Mouse (Mus musculus): ENCODE measurements around the gene Tctex1d1.

The Tctex1d1 gene

GRCm38 (mm10) chr4:102988526-102988925 lies 10.1 kb downstream of the Tctex1d1 start:
- no peak for DNase-seq (ENCODE audit: low spot score)

DNA sequence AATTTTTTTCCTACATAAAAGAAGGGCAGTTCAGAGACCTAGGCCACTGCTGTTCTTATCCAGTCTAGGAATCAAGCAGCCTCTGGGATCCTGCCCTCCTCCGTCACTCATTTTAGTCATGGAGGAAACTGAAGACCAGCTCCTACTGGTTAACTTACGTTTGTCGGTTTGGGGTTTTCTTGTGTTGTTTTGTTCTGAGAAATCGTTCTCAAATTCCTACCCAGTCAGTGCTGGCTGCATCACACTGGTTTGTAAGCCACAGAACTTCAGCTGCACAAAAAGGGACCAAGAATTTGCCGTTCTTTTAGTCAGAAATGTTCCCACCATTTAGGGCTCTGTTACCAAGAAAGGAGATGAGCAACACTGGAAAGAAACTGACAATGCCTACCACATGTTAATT lies 11.0 kb downstream of the Tctex1d1 start:
- DNase-seq (ENCODE audit: low spot score): no peak

GRCm38 (mm10) chr4:102990016-102990415 lies 11.6 kb downstream of the Tctex1d1 start:
- DNase-seq (ENCODE audit: low spot score): no peak

DNA sequence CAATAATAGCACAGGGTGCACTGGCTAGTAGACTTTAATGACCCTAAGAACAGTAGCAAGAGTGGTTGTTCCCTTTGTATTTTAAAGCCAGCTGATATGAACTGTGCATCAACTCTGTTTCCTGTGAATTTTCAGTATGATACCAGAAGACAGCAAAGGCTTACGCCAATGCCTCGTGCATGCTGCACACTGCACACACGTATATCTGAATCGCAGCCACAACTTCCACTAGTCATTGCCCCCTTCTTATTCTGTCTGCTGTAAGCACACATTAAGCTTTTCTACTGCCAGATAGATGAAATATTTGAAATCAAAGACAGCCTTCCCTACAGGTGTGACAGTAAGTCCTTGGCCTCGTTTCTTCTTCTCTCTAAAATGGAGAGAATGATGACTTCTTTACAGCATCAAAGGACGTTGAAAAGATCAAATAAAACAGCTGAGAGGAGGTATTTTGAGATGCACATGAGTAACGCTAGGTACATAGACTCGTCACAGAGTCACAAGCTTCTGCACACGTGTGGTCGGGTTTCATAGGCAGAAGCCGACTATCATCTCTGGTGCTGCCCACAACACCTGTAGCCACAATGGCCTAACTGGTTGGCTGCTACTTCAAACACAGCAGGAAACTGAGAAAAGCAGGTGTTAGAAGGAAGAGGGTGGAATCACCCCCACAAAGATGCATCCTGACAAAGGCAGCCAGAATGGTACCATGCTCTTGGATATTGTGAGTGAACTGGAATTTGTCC lies 12.4 kb downstream of the Tctex1d1 start:
- no peak for DNase-seq (ENCODE audit: low spot score)

DNA sequence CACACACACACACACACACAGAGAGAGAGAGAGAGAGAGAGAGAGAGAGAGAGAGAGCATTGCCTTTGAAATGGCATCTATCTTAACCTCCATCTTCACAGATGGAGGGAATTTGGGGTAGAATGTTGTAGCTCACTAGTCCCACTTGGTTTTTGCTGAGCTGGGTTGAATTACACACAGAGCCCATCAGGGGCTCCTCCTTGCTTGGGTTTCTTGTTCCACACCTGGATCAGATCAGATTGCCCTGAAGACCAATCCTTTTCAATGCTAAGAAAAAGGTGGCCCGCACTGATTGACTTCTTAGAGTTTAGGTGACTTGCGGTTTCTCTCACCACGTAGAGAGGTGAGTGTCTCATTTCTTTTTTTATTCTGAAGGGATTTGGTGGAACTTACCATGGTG lies 13.3 kb downstream of the Tctex1d1 start:
- no peak for DNase-seq (ENCODE audit: low spot score)

DNA sequence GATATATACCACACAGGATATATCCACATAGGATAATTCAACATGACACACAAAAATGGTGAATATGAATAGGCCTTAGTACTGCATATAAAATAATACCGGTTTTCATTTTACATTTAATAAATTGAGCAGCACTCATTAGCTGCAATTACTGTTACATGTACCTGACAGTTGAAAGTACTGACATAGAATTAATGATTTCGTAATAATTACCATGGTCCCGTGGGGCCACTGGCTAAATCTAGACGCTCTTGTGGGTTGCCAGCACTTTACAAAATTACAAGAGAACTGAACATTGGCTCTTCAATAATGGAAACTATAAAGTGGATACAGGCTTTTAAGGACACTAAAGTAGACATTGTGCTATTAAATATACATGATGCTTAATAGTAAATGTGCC lies 26.3 kb downstream of the Tctex1d1 start:
- DNase-seq (ENCODE audit: low spot score): no peak

GRCm38 (mm10) chr4:103005190-103005945 lies 27.0 kb downstream of the Tctex1d1 start:
- DNase-seq (ENCODE audit: low spot score): no peak

GRCm38 (mm10) chr4:103006266-103006665 lies 27.9 kb downstream of the Tctex1d1 start:
- DNase-seq (ENCODE audit: low spot score): no peak

DNA sequence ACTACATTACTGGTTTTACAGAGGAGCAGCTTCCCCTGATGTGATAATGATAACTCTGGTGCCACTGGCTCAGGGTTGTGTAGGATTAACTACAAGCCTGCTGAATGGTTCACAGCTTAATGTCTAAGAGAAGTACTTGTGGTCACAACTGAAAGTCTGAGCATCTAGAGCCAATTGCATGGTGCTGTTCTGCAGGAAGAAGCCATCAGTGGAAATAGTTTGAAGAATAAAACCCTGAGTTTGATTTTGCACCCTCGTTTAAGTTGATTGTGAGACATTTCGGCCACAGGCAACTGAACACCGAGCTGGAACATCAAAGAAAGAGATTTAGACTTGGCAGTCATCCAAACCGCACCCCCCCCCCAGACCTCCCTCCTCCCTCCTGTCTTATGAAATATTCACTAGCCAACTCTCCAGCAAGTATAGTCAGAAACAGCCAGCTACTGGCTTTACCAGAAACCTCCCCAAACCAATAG lies 28.6 kb downstream of the Tctex1d1 start:
- no peak for DNase-seq (ENCODE audit: low spot score)

- DNase-seq (ENCODE audit: low spot score): no peak
Measured at GRCm38 (mm10) chr4:103010734-103011133, 32.3 kb downstream of the Tctex1d1 start.

- DNase-seq (ENCODE audit: low spot score): no peak
Measured at GRCm38 (mm10) chr4:103011823-103012222, 33.4 kb downstream of the Tctex1d1 start.

- no peak for DNase-seq (ENCODE audit: low spot score)
Measured at GRCm38 (mm10) chr4:103013490-103013889, 35.1 kb downstream of the Tctex1d1 start.

- DNase-seq (ENCODE audit: low spot score): no peak
Measured at GRCm38 (mm10) chr4:103026621-103027020, 48.2 kb downstream of the Tctex1d1 start, which contains the start of gene Insl5. Gene Insl5, minus strand, starts transcription at chr4:103026842.

DNA sequence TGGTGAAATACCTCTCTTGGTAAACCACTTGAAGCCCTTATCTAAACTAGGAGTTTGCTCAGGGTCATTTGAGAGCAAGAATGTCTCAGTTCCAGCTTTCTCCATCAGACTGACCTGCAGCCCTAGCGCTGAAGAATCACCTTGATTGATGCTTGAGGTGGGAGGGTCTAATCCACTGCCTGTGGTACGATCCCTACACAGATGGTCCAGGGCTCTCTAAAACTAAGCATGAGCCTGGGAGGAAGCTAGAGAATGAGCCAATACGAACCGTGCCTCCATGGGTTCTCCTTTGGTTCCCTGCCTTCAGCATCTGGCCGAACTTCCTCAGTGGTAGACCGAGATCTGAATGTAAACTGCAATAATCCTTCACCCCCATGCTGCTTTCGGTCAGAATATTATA lies 49.3 kb downstream of the Tctex1d1 start:
- no peak for DNase-seq (ENCODE audit: low spot score)

GRCm38 (mm10) chr4:103028177-103029088 lies 50.0 kb downstream of the Tctex1d1 start:
- no peak for DNase-seq (ENCODE audit: low spot score)

DNA sequence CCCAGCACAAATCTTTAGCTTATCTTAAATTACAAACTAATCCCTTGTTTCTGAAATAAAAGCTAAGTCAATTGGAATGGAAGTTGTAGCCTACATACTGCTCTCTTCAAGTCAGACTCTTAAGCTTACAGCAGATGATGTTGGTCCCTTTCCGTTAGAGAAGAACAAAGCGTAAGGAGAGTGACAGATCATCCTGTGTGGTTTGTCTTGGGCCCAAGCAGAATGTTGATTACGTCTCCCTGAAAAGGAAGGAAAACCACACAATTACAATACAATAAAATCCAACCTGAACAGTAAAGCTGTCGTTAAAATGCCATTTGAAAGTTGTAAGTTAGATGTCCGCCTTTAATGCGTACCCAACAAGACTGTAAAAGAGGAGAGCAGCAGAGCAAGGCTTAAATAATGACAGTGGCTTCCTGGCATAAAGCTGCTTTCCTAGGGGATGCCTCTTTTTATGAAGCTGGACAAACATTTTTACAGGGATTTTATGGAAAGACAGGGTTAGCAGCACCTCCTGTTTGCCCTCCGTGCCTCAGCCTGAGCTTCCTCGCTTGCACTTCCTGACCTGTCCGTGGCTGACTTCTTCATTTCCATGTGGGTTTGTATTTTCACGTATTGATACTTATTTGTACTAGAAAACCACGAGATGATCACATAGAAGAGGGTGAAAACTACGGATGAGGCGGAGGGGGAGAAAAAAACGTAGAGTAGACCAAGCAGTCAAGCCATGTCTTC lies 60.9 kb downstream of the Tctex1d1 start:
- DNase-seq (ENCODE audit: low spot score): no peak

- no peak for DNase-seq (ENCODE audit: low spot score)
Measured at GRCm38 (mm10) chr4:103039838-103040191, 61.4 kb downstream of the Tctex1d1 start.

GRCm38 (mm10) chr4:103042997-103043396 lies 64.6 kb downstream of the Tctex1d1 start:
- DNase-seq (ENCODE audit: low spot score): no peak

- peak; percentile 3 for DNase-seq (ENCODE audit: low spot score)
Measured at GRCm38 (mm10) chr4:103048046-103048445, 69.6 kb downstream of the Tctex1d1 start.
